Mouse (Mus musculus) adrenal gland (tissue): ENCODE measurements around the gene Vamp4.

Experiments used
- intact Hi-C: fragments of 180-260 bp; cut with DNase I; formaldehyde crosslinking; loops from one replicate; pipeline ENCODE4 v1.15.1; 2025

The Vamp4 gene

DNA sequence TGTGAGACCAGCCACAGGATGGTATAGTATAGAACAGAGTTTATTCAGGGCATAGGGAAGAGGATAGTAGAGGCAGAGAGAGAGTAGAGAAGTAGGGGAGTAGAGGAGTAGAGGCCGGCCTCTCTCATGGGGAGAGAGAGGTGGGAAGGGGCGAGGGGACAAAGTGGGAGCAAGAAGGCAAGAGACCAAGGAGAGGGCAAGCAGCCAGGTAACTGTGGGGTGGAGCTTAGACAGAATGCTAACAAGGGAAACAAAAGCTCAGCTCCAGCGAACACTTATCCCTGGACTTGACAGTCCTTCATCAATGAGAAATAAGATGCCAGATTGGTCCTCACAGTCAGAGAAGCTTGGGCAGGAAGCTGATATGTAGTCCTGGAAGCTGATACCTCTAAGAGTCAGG lies 72.3 kb downstream of the Vamp4 start:
- intact Hi-C loops: no loop called here

DNA sequence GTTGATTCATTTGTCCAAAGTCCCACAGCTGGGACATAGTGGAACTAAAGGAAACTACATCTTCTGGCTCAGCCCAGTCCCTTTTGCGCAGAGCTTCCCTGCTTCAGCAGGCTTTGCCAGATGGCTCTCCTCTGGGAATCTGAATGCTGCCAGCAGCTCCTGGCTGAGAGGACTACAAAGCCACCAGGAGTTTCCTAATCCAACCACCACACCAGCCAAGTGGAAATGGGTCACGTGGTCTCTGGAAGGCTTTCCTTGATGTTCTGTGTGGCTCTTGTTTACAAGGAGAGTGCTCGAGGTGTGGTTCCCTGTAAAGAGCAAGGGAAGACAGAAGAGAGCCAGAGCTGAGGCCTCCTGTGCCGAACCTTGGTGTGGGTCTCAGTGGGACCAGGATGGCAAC lies 73.4 kb downstream of the Vamp4 start:
- intact Hi-C loops: no loop called here

GRCm38 (mm10) chr1:162646083-162646686 lies 75.9 kb downstream of the Vamp4 start:
- intact Hi-C loops: no loop called here

DNA sequence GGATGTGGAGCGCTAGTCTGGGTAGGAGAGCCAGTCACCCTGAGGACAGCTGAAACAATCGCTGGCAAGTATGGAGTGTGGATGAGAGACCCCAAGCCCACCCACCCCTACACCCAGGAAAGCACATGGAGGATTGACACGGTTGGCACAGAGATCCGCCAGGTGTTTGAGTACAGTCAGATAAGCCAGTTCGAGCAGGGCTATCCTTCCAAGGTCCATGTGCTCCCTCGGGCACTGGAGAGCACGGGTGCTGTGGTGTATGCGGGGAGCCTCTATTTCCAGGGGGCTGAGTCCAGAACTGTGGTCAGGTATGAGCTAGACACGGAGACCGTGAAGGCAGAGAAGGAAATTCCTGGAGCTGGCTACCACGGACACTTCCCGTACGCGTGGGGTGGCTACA lies 78.1 kb downstream of the Vamp4 start:
- intact Hi-C loops: no loop called here
